Mouse (Mus musculus): ENCODE measurements at regions not wholly inside any gene's neighbourhood (a gene's known extent, or its start where the extent isn't known, plus 50 kb on each side); places are given as distances from the start of the nearest gene placed in this dataset.
"Not testable (repeated sequence)": the region's sequence is repeated elsewhere in the genome, so short reads cannot be mapped to it uniquely, and the experiment has no call there.

DNA sequence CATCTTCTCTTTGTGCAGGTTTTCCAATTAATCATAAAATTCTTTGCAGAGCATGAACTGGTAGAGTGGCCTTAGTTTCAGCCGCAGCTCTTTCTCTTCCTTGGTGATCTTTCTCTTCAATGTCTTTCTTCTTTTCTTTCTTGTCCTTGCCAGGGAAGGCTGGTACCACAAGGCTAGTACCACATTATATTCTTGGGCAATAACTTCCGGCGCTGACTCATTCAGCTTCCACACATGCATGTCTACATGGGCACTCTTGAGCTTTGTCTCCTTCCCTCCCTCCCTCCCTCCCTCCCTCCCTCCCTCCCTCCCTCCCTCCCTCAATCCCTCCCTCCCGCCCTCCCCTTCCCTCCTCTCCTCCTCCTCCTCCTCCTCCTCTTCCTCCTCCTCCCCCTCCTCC, 98.1 kb upstream of the Pwp1 start:
- DNase-seq, result not testable (repeated sequence)

DNA sequence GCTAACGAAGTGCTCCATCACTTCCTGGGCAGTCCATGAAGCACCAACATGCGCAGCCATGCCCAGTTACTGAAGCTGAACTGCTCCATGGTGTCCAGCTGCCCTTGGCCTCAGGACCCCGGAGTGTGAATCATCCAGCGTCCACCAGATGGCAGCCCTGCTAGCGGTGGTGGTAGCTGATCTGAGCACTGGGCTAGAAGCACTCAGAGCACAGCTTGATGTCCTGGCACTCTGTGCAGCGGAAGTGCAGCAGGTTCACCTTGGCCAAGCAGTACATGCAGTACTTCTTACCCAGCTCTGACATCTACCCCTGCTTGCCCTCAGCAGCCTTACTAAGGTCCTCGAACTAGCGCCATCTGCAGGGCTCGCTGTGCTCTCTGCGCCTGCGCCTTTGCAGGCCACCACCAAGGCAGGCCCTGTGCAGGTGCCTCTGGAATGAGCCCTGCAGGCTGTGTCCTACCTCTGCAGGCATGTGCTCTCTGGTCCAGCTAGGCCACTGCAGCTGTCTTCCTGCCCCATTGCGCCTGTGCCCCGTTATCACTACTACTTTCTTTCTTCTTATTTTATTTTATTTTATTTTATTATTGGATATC, 97.4 kb upstream of the Pwp1 start:
- peak; percentile 14 to 26 for DNase-seq

DNA sequence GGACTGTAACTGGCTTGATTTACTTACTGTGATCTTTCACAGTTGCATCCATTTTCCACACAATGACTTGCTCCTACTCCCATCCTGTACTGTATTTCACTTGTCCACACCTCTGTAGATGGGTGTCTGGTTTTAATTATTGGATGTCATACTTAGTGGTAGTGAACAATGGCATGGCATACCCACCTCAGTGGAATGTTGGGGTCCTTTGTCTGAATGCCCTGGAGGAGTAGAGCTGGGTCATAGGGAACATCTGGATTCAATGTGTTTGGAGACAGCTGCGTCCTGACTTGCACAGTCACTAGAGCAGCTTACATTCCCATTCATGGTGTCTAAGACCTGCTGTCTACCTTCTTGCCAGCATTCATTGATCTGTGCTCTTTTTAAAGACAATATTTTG, 91.5 kb upstream of the Pwp1 start:
- DNase-seq, result no peak

DNA sequence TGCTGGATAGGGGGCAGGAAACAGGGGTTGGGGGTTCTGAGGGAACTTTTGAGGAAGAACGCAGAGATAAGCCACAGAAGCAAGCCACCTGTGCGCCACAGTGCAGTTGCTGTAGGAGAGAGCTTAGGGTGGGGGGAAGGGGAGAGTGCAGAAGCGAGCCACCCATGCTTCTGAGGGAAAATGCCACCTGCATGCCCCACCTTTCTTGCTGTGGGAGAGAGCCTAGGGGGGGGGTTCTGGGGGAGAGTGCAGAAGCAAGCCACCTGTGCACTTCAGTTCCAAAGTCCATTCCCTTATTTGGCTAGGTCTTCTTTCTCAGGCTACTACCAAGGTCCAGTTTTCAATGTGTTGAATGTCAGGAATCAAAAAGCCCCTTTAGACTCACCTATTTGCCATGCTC, 90.3 kb upstream of the Pwp1 start:
- DNase-seq, result no peak

DNA sequence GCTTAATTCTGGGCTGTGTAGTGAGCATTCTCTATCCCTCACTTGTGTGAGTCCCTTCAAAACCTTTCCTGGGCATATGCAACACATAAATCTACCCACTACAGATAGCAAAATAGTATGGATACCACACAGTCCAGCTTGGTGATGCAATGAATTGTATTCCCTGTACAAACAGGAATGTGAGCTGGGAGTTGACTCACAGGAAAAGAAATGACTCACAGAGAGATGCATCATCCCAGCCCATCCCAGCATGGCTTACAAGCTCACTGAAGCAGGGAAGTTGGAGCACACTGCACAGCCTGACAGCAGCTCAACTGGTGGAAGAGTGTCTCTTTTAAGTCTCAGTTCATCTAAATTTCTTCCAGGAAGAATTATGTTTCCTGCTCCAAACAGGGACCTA, 89.7 kb upstream of the Pwp1 start:
- not testable (repeated sequence) for DNase-seq

DNA sequence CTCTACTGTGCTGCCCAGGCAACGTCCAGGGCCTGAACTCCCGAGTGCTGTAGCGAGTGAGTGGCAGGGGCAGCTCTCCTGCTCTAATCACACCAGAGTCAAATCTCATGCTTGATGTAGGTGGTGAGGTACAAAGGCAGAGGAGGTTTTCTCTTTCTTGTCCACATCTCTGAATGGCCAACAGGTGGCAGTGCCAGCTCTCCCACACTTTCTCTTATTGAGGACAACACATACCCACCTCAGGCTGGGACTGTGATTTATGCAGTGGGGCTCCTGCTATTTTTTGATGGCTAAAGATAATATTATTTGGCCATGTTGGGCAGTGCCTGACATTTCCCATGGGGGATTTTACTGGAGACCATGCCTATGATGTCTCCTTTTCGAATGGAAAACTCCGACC, 87.3 kb upstream of the Pwp1 start:
- DNase-seq, result no peak

DNA sequence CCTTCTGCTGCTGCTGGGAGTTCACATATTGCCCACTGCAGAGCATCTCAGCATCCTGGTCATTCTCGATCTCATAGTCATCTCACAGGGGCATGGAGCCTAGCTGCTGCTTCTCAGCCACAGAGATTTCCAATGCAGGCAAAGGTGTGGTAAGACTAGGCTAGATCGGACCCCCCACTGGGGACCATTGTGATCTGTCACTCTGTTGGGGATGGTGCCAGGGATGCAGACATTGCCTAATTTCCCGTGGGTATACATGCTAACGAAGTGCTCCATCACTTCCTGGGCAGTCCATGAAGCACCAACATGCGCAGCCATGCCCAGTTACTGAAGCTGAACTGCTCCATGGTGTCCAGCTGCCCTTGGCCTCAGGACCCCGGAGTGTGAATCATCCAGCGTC, 83.9 kb upstream of the Pwp1 start:
- not testable (repeated sequence) for DNase-seq

DNA sequence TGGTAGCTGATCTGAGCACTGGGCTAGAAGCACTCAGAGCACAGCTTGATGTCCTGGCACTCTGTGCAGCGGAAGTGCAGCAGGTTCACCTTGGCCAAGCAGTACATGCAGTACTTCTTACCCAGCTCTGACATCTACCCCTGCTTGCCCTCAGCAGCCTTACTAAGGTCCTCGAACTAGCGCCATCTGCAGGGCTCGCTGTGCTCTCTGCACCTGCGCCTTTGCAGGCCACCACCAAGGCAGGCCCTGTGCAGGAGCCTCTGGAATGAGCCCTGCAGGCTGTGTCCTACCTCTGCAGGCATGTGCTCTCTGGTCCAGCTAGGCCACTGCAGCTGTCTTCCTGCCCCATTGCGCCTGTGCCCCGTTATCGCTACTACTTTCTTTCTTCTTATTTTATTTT, 83.5 kb upstream of the Pwp1 start:
- not testable (repeated sequence) for DNase-seq

DNA sequence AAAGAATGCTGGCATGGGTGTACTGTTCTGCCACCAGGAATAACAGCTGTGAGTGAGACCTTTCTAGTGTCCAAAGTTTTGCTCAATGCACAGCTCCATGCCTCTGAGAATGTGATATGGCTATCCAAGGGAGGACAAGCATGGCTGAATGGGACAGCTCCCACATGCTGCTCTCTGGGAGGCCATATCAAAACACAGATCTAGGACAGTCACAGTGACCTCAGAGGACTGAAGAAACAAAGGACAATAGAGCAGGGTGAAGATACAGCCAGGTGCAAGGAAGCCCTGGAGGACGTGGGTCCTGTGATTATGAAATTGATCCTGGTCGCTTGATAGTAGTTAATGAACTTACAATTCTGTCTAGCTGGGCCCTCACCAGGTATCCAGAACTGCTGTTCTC, 79.7 kb upstream of the Pwp1 start:
- not testable (repeated sequence) for DNase-seq

DNA sequence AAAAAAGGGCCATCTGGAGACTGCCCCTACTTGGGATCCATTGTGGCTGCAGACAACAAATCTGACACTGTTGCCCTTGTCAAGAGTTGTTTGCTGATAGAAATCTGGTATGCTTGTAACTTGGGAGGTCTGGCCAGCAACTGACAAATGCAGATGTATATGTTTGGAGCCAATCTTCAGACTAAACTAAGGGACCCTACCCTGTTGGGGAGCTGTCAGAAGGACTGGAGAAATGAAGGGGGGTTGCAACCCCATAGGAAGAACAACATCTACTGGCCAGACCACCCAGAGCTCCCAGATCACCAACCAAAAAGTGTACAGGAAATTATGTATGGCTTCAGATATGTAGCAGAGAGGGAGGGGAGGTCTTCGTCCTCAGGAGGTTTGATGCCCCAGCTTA, 54.3 kb upstream of the Pwp1 start:
- DNase-seq, result no peak
